Mouse (Mus musculus) adrenal gland, postnatal 25 days (tissue): ENCODE data around the gene Epb41l2. TPM values are rescaled to one million over a fixed set of nuclear protein-coding genes. Genes with fewer than 3 reads are reported as not detected.

Experiments
- DNase-seq: peaks from one replicate; pipeline ENCODE4 v3.0.0; 2021; ENCODE audit warnings: mixed read lengths
- total RNA-seq: library from RNA; stranded (reverse); gene quantifications from 2 replicates; pipeline ENCODE4 v1.2.3, GENCODE M21; 2021

Epb41l2 gene
- total RNA-seq, 1 experiment from 2014 or later: 82.6 TPM

- no peak for DNase-seq
Observed at GRCm38 (mm10) chr10:25400646-25401045, 41.0 kb downstream of the Epb41l2 start.

- DNase-seq: no peak
Observed at GRCm38 (mm10) chr10:25401356-25401755, 41.8 kb downstream of the Epb41l2 start.

- DNase-seq: no peak
Observed at GRCm38 (mm10) chr10:25402886-25403285, 43.3 kb downstream of the Epb41l2 start.

DNA sequence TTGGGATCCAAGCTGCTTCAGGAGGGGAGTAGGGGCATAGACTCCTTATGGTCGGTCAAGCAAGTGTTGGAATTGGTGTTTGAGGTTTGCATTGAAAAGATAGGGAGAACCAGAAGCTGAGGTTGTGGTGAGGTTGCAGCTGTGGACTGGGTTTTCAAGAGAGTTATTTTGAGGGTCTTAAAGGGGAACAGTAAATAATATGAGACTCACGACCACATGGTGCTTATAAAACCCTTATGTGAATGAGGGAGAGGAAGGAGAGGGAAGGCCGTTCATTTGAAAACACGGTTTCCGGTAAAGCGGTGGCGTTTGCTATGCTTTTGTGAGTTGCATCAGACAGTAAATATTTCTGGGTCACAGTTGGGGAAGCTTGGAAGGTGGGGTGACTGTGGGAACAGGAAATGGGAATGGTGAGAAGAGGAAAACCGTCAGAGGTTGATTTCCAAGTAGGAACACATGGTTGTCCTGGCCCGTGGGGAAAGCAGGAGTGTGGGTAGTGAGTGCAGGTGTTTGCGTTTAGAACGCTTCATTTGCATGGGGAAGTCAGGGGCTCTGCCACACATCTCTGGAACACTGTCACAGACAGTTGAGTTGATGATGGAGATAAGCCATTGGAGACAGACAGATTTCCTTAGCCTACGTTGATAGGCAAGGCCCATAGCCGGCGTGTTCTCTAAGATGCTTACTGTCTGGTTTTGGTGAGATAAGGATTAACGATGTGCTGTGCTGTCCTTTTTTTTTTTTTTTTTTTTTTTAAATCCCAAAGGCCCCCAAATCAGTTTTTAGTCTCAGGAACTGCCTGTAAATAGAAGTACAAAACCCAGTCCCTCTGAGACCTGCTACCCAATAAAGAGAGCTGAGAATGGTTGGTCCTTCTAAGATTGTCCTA is 44.5 kb downstream of the Epb41l2 start:
- no peak for DNase-seq

- DNase-seq: no peak
Observed at GRCm38 (mm10) chr10:25404702-25405098, 45.1 kb downstream of the Epb41l2 start.

- DNase-seq: no peak
Observed at GRCm38 (mm10) chr10:25405551-25405950, 46.0 kb downstream of the Epb41l2 start.

- no peak for DNase-seq
Observed at GRCm38 (mm10) chr10:25406695-25407094, 47.1 kb downstream of the Epb41l2 start.

GRCm38 (mm10) chr10:25408136-25408650 is 48.6 kb downstream of the Epb41l2 start:
- no peak for DNase-seq

- DNase-seq: no peak
Observed at GRCm38 (mm10) chr10:25411836-25412373, 52.3 kb downstream of the Epb41l2 start.

DNA sequence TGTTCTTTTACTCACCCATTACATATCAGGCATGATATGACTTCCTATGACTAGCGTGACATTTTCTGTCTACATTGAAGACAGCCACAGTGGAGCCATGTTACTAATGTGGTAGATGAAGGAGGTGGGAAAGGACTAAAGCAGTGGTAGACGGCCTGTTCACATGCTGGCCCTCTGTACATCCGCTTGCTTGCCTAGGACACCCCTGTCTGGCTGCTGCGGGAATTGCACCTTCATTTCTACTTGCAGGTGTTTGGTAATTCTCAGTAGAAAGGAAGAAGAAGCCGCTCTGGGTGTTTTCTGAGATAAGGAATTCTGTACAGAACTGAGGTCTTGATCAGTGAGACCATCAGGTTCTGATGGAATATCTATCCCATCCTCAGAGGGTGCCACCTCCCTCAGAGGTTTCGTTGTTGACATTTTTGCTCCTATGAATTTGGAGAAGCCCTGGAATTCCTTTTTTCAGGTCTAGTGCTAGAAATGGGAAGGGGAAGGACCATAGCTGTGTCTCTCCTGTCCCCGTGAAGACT is 55.7 kb downstream of the Epb41l2 start:
- peak; percentile 38 for DNase-seq

GRCm38 (mm10) chr10:25416696-25417095 is 57.1 kb downstream of the Epb41l2 start:
- no peak for DNase-seq

DNA sequence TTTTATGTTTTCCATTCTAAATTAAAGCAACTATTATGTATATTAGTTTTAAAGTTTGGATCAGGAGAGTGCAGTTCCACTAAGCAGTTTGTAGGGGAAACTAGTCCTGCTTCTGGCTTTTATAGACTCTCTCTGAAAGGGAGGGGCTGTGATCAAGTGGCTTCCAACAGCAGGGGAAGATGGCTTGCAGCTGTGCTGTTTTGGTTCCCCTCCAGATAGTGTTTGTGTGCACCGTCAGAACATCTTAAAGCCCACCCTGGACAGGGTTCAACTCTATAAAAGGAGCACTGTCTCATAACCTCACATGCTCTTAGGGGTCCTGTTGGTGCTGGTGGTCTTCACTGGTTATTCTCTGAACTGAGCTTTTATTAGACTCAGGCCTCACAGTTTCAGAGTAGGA is 66.5 kb downstream of the Epb41l2 start:
- no peak for DNase-seq

DNA sequence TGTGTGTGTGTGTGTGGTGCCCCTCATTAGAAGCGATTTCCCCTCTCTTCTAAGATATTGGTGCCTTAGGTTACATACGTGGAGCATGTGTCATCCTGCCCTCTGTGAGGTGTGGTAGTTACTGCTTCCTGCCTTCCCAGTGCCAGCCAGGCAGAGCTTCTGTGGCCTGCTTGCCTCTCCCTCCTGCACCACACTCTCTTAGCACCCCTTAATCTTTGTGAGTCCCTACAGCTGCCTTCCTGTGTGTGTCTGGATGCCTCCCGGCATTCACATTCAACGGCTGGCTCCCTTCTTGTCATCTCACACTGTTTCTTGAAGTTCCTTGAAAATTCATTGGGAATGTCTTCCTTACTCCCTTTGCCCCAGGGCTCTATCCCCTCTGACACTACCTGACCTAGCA is 67.2 kb downstream of the Epb41l2 start:
- no peak for DNase-seq

DNA sequence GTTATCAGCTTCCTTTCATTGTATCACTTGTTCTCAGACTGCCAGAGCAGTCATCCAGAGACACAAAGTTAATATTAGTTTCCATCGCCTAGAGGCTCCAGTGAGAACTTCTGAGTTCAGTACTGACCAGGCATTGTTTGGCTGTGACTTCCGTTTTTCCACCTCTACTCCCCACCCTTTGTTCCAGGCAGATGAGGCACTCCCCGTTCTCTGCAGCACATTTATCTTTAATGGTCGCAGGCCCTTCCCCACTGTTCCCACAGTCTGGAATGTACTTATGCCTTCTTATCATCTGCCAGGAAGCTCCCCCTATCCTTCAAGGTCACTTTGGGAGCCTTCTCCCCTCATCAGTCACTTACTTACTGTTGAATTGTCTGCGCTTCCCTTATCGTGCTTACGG is 67.9 kb downstream of the Epb41l2 start:
- no peak for DNase-seq

- no peak for DNase-seq
Observed at GRCm38 (mm10) chr10:25428658-25429057, 69.1 kb downstream of the Epb41l2 start.

- no peak for DNase-seq
Observed at GRCm38 (mm10) chr10:25429346-25429745, 69.7 kb downstream of the Epb41l2 start.

DNA sequence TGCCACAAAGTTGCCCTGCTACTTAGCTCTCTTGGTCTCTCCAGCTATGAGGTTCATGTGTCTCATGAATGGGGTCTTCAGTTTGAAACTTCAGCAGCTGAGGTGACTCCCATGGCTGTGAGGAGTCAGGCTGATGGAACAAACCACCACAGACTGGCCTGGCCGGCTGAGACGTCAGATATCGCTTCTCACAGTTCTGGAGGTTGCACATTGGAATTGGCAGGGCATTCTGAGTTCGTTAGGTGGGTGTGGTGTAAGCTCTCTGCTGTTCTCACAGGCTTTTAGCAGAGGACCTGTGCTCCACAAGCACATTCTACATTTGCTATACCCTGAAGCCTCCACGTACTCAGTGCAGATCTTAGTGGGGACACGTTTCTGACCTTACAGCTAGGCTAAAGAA is 71.3 kb downstream of the Epb41l2 start:
- DNase-seq: no peak

DNA sequence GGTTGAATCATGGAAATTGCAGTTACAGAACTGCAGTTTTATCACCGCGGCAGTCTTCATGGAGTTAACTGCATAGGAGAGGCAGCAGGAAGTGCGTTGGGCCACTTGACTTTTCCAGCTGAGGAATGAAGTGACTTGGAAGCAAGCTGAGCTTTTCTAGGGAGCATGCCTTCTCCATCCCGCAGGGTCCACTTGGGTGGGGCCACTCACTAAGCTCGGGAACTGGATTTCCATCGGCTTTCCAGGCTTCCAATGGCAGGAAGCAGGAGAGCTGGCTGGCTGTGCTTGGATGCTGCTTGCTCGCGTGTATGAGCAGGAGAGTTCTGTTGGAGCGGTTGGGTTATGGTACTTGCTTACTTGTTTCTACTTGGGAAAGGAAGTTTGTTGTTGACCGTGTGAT is 72.8 kb downstream of the Epb41l2 start:
- DNase-seq: no peak

DNA sequence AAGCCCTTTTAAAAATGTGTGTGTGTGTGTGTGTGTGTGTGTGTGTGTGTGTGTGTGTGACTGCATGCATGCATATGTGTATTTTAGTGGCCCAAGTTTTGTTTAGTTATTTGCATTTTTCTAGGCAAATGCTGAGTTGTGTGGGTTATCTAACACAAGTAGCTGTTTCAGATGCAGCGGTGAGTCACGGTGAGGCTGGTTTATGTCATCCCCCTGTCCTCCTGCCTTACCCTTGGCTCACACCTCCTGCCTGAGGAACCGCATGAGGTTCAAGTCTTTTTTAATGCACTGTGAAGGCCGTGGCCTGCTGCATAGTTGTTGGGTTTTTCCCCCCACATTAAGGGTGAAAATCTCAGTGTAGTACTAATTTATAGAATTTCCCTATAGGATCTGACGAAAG is 73.3 kb downstream of the Epb41l2 start:
- peak; percentile 29 for DNase-seq

DNA sequence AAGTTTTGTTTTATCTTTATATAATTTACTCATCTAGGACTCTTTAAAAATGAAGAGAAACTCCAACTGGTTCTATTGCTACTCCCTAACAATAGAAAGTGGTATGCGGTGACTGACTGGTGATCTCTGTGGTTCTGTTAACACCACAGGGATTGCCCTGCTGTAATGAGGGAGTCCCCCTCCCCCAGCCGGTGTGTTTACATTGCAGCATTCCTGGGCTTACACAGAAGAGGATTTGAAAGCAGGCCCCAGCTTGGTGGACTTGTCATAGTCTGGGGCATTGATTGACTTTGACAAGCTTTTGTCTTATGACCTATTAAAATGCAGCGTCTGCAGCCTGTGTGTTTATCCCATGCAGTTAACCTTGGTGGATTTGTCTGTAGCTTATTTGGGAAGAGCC is 73.9 kb downstream of the Epb41l2 start:
- DNase-seq: no peak

DNA sequence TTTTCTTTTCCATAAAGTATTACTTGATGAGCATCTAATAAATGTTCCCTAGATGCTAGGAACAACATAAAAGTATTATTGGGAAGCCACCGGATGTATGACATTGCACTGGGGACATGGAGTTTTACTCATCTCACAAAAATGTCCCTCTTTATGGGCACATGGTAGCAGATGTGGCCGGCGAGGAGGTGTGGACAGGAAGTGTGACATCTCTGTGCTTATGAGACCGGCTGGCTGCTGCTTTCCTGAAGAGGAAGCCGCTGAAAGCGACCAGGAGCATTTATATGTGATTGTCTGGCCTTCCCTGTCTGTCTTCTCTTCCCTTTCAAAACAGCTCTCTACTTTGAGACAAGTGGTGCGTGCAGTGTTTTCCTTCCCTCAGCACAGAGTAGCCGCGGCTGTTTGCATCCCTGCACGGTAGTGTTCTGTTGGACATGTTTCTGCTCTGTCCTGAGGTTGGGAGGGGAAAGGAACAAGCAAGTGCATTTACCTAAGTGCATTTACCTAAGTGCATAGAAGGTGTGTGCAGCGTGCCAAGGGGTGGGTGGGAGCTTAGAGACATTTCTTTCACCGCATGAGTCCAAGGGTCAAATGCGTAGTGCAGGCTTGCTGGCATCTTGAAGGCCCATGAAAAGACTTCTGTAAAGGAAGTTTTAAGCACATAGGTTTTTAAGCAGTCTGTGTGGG is 74.9 kb downstream of the Epb41l2 start:
- no peak for DNase-seq

- DNase-seq: no peak
Observed at GRCm38 (mm10) chr10:25436703-25437401, 77.3 kb downstream of the Epb41l2 start.
